Mouse (Mus musculus): Measurements from ENCODE around the gene Taok3.

- TF ChIP-seq CTCF (conservative IDR thresholded peaks at IDR 0.05; ENCODE audit: insufficient read depth, insufficient read length, low read depth, low read length) (no peak), POLR2A (IDR thresholded peaks at IDR 0.05; ENCODE audit: low read depth, low read length) (no peak)
Measured at GRCm38 (mm10) chr5:117099008-117099407, 20.9 kb upstream of the Taok3 start.

Data from kidney, adult 2 months (tissue).